In the genomic region with DNA sequence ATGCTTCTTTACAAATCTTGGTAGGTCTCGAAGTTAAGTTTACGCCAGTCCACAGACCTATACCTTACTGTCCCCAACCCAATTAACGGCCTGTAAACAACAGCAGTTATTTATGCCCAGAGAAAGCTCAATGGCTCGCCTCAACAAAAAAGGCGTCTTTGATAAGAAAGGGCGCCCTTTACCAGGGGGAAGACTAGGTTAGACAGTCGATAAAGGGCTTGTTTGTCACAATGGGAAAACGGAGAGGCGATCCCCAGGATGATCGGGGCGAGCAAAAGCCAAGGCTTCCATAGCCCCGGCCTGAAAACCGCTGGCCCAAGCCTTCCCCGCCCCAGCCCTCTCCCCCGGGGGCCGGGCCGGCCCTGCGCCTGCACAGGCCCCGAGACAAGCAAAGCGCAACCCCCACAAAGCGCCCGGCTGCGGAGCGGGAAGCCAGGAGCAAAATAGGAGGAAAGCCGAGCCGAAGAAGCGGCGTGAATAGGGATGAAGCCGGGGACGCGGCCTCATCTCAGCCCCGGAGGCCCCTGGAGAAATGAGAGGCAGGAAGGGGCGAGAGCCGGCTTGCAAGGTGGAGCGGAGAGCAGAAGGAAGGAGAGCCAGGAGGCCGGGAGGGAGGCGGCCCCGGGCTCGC, we compare ENCODE assay signal across 8 mouse cellular contexts. TPM values are rescaled to one million over a fixed set of nuclear protein-coding genes. Genes with fewer than 3 reads are reported as not detected.
DNase-seq lines count a peak whose midpoint lies in the region; ATAC-seq lines count a peak whose summit lies in the region.

No protein-coding gene starts in this region.

- no peaks in the 10 kb centered on the region for H3K36me3 ChIP-seq in heart, embryonic 12.5 days
- H3K36me3 ChIP-seq in embryonic facial prominence, embryonic 10.5 days (replicated peaks) = peaks cover 12% of the 10 kb centered on the region
- H3K36me3 ChIP-seq in hindbrain, embryonic 15.5 days = no peaks in the 10 kb centered on the region
- H3K36me3 ChIP-seq in midbrain, embryonic 11.5 days (ENCODE audit: control insufficient read depth, insufficient read depth, low read length) = no peaks in the 10 kb centered on the region

- peak overlapping the region; percentile 91 for H3K27ac ChIP-seq in heart, embryonic 12.5 days (ENCODE audit: poor library complexity, severe bottlenecking)
- H3K27ac ChIP-seq in embryonic facial prominence, embryonic 10.5 days (replicated peaks) = peak overlapping the region; percentile 99
- peak overlapping the region; percentile 97 for H3K27ac ChIP-seq in hindbrain, embryonic 15.5 days (replicated peaks)
- peak overlapping the region; percentile 96 for H3K27ac ChIP-seq in midbrain, embryonic 11.5 days (ENCODE audit: low read depth, low read length)

- H3K4me3 ChIP-seq in heart, embryonic 12.5 days = peak overlapping the region; percentile 87
- H3K4me3 ChIP-seq in embryonic facial prominence, embryonic 10.5 days = peak overlapping the region; percentile 94
- peak overlapping the region; percentile 100 for H3K4me3 ChIP-seq in hindbrain, embryonic 15.5 days
- H3K4me3 ChIP-seq in midbrain, embryonic 11.5 days (ENCODE audit: low read depth, low read length) = peak overlapping the region; percentile 96

- H3K9me3 ChIP-seq in heart, embryonic 12.5 days (replicated peaks) = no peaks in the 10 kb centered on the region
- H3K9me3 ChIP-seq in embryonic facial prominence, embryonic 10.5 days = no peaks in the 10 kb centered on the region
- no peaks in the 10 kb centered on the region for H3K9me3 ChIP-seq in hindbrain, embryonic 15.5 days
- no peaks in the 10 kb centered on the region for H3K9me3 ChIP-seq in midbrain, embryonic 11.5 days (ENCODE audit: control insufficient read depth, low read length)

- no peak for DNase-seq in heart, adult 9 months (ENCODE audit: low spot score in 2 of 2)
- no peak for DNase-seq in embryonic facial prominence, embryonic 10.5 days (ENCODE audit: low spot score)
- DNase-seq in midbrain, embryonic 11.5 days (ENCODE audit: low spot score, missing footprints) = peak; percentile 95
- no peak for DNase-seq in cerebellum, adult 8-10 months
- DNase-seq in cerebellum, postnatal 25 days = no peak

- under 1% methylated on average over 39 of the region's 39 CpGs for WGBS in heart, embryonic 12.5 days
- under 1% methylated on average over 39 of the region's 39 CpGs for WGBS in embryonic facial prominence, embryonic 10.5 days
- 0% methylated on average over 38 of the region's 39 CpGs for WGBS in hindbrain, embryonic 15.5 days
- under 1% methylated on average over 35 of the region's 39 CpGs for WGBS in midbrain, embryonic 11.5 days

- ATAC-seq in heart, embryonic 12.5 days (ENCODE audit: insufficient number of reproducible peaks, low FRiP score) = peak; percentile 65
- ATAC-seq in CD4-positive, CD25-positive, alpha-beta regulatory T cell, adult 4 months = peak; percentile 56
- ATAC-seq in hindbrain, embryonic 15.5 days (ENCODE audit: low FRiP score, low read depth) = peak; percentile 70
- ATAC-seq in midbrain, embryonic 11.5 days (ENCODE audit: low FRiP score) = peak; percentile 58

- H3K4me1 ChIP-seq in heart, embryonic 12.5 days (replicated peaks) = peaks cover 17% of the 10 kb centered on the region
- peaks cover 26% of the 10 kb centered on the region for H3K4me1 ChIP-seq in embryonic facial prominence, embryonic 10.5 days
- H3K4me1 ChIP-seq in hindbrain, embryonic 15.5 days (replicated peaks) = peaks cover 38% of the 10 kb centered on the region
- H3K4me1 ChIP-seq in midbrain, embryonic 11.5 days (ENCODE audit: control insufficient read depth, insufficient read depth, low read length) = peaks cover 13% of the 10 kb centered on the region

- no peaks in the 10 kb centered on the region for H3K27me3 ChIP-seq in heart, embryonic 12.5 days (replicated peaks)
- no peaks in the 10 kb centered on the region for H3K27me3 ChIP-seq in embryonic facial prominence, embryonic 10.5 days (replicated peaks; ENCODE audit: low read depth, poor library complexity, severe bottlenecking)
- H3K27me3 ChIP-seq in hindbrain, embryonic 15.5 days = no peaks in the 10 kb centered on the region
- no peaks in the 10 kb centered on the region for H3K27me3 ChIP-seq in midbrain, embryonic 11.5 days (ENCODE audit: control insufficient read depth, insufficient read depth, low read length)

- H3K4me2 ChIP-seq in heart, embryonic 12.5 days = peak overlapping the region; percentile 89
- peak overlapping the region; percentile 75 for H3K4me2 ChIP-seq in hindbrain, embryonic 15.5 days
- H3K4me2 ChIP-seq in midbrain, embryonic 11.5 days = peak overlapping the region; percentile 83

- H3K9ac ChIP-seq in heart, embryonic 12.5 days = peak overlapping the region; percentile 98
- peak overlapping the region; percentile 99 for H3K9ac ChIP-seq in hindbrain, embryonic 15.5 days
- peak overlapping the region; percentile 99 for H3K9ac ChIP-seq in midbrain, embryonic 11.5 days (ENCODE audit: low read length)

RNA-seq across cellular contexts. Expression of gene Gpatch8, which starts 0.7 kb away (rescaled TPM):
- polyA plus RNA-seq in heart, embryonic 12.5 days (2016; fragmentation: Nextera tagmentation; extraction: Ambion mirVana) = 38.9 and 42.7 TPM in 2 replicates
- 10 to 100 TPM; 64.2 to 75.8 TPM for polyA plus RNA-seq in CD4-positive, CD25-positive, alpha-beta regulatory T cell, adult 4 months (2017; shearing (Covaris generic))
- 74.6 and 76.7 TPM in 2 replicates for polyA plus RNA-seq in embryonic facial prominence, embryonic 10.5 days (2016; fragmentation: Nextera tagmentation; extraction: Ambion mirVana)
- polyA plus RNA-seq in hindbrain, embryonic 15.5 days (2015; fragmentation: Nextera tagmentation; extraction: Ambion mirVana) = 66.6 and 69.9 TPM in 2 replicates
- 42.5 and 43.8 TPM in 2 replicates for polyA plus RNA-seq in midbrain, embryonic 11.5 days (2014; fragmentation: Nextera tagmentation; extraction: Ambion mirVana)

RNA-seq across cellular contexts. Expression of gene Gm11627, which starts 23.7 kb away (rescaled TPM):
- 10.9 and 11.6 TPM in 2 replicates for polyA plus RNA-seq in heart, embryonic 12.5 days (2016; fragmentation: Nextera tagmentation; extraction: Ambion mirVana)
- not detected for polyA plus RNA-seq in CD4-positive, CD25-positive, alpha-beta regulatory T cell, adult 4 months (2017; shearing (Covaris generic))
- polyA plus RNA-seq in embryonic facial prominence, embryonic 10.5 days (2016; fragmentation: Nextera tagmentation; extraction: Ambion mirVana) = 5.3 and 6.2 TPM in 2 replicates
- polyA plus RNA-seq in hindbrain, embryonic 15.5 days (2015; fragmentation: Nextera tagmentation; extraction: Ambion mirVana) = 3.1 and 3.4 TPM in 2 replicates
- polyA plus RNA-seq in midbrain, embryonic 11.5 days (2014; fragmentation: Nextera tagmentation; extraction: Ambion mirVana) = 13.9 and 14.6 TPM in 2 replicates

RNA-seq across cellular contexts. Expression of gene Fzd2, which starts 48.7 kb away (rescaled TPM):
- 32.0 and 33.8 TPM in 2 replicates for polyA plus RNA-seq in heart, embryonic 12.5 days (2016; fragmentation: Nextera tagmentation; extraction: Ambion mirVana)
- not detected for polyA plus RNA-seq in CD4-positive, CD25-positive, alpha-beta regulatory T cell, adult 4 months (2017; shearing (Covaris generic))
- 45.8 and 49.0 TPM in 2 replicates for polyA plus RNA-seq in embryonic facial prominence, embryonic 10.5 days (2016; fragmentation: Nextera tagmentation; extraction: Ambion mirVana)
- polyA plus RNA-seq in hindbrain, embryonic 15.5 days (2015; fragmentation: Nextera tagmentation; extraction: Ambion mirVana) = 7.9 and 9.8 TPM in 2 replicates
- 27.1 and 27.3 TPM in 2 replicates for polyA plus RNA-seq in midbrain, embryonic 11.5 days (2014; fragmentation: Nextera tagmentation; extraction: Ambion mirVana)
